Mouse (Mus musculus) CD4-positive helper T cell, adult 2 months (primary cell): ENCODE measurements around the gene Crisp2.
A peak's percentile ranks its signal among the peaks of the same experiment; 100 is the strongest.
"Not testable (repeated sequence)": the region's sequence is repeated elsewhere in the genome, so short reads cannot be mapped to it uniquely, and the experiment has no call there.

Experiments used
- DNase-seq: peaks from one replicate; pipeline ENCODE4 v3.0.0-alpha.2; 2012; ENCODE audit warnings: low read depth, missing footprints, low spot score

Gene Crisp2

DNA sequence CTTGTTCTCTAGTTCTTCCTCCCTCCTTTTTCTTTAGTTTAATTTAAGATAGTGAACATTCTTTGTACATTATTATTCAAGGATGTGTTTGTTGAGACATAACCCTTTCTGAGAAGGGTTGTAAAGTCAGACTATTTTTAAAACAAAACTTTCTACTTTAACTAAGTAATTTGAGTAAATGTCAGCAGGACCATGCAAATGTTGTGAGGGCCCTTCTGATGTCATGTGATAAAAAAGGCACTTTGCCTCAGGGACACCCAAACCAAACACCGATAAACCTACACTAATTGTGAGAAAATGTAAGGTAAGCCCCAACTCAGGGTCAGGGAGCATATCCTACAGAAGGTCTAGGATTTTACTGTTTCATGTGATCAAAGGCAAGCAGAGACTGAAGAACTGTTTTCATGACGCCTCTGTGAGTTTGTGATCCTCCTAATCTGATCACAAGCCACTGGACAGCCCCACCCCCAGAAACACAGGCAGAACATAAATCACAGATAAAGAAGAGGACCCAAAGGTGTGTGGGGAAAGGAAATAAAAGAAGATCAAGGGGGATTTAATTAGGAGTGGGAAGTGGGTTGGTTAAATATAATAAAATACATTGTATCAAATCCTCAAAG, at the start of gene Crisp2:
Crisp2 (minus strand) TSS at position 51 of the 620 bp plus-strand sequence.
- DNase-seq: no peak

DNA sequence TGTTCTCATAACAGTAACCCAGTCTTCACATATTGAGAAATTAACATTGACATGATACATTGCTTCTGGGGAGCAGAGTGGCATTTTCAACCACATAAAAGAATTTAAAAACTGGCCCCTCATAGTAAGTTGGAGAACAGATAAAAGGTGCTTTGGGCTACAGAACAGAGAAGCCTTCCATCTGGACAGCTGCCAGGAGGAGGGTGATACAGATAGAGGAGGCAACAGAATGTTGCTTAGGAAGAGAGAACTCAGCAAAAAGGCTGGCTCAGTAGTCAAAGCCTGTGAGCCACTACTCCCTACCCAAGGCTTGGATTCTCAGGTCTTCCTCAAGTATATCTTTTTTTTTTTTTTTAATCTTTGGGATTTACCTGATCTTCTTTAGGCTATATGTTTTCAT, 48.3 kb upstream of the Crisp2 start:
- DNase-seq: no peak

DNA sequence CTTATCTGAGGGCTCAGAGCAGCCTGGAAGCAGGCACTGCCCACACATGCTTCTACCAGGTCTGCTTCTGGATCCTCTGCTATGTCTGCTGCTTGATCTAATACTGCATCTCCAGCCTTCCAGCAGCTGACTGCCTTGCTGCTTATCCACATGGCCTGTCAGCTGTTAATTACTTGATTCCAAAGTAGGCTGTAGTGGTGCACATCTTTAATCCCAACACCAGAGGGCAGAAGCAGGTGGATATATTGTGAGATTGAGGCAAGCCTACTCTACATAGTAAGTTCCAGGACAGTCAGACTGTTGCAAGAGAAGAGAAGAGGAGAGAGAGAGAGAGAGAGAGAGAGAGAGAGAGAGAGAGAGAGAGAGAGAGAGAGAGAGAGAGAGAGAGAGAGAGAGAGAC, 30.5 kb upstream of the Crisp2 start:
- DNase-seq: no peak

DNA sequence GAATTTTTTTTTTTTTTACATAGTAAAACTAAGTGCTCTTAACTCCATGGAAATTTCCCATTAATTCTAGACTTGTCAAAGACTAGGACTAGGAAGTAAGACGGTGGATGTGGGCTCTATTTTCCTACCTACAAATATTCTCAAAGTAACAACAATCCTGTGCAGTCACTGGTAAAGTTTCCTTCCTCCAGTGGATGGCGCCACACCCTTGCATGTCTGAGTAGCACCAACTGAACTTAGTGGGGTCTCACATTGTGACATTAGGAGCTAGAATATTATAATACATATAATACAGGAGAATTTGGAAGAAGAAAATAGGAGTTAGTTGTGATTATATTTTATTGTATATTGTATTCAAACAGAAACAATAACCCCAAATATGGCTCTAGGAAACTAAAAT, 25.1 kb upstream of the Crisp2 start:
- DNase-seq: no peak

DNA sequence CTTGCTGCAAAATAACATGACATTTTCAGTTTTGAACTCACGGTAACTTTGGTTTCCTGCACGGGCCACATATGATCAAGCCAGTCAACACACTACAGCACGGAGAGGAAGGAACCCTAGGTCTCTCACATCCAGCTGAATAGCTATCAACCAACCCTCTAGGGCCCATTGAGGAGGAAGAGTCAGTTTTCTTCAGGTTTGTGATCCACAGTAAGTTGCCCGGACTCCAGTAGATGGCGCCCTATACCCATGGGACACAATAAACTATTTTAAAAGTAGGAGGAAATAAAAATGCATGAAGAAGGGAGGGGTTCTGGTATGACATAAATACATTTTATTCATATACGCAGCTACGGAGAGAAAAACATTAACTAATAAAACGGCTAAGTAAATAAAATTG, 17.7 kb upstream of the Crisp2 start:
- DNase-seq: peak; percentile 27

DNA sequence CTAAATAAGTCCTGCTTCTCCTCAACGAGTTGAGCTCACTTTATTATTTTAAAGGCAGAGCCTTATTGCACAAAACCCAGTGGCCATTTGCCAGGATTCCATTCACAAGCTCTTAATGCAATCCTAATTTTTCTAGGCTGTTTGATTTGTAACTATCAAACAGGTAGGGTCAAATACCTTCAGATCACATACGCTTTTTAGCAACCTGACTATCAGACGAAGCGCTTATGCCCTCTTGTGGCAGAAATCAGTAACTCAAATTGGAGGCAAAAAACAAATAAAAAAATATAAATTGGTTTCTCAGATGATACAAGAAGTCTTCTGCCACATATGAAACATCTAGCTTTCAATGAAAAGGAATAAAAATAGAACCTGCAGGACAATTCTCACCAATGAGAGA, 17.0 kb upstream of the Crisp2 start:
- DNase-seq: no peak

DNA sequence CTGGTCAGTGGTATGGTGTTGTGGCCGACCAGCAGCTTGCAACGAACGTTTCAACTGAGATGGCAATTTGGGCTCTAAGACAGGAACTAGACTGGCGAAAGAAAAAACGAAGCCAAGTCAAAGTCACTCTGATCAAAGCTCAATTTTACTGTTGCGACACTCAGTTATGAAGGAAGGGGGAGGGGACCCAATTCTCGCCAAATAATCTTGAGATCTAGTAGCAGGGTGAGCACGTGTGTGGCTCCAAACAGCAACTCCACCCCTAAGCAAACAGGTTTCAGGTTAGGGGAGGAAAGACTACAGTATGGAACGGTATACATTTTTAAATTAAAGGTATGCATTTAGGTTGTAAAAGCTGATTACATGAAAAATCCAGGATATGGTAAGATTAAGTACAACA, 14.7 kb upstream of the Crisp2 start:
- DNase-seq: no peak

DNA sequence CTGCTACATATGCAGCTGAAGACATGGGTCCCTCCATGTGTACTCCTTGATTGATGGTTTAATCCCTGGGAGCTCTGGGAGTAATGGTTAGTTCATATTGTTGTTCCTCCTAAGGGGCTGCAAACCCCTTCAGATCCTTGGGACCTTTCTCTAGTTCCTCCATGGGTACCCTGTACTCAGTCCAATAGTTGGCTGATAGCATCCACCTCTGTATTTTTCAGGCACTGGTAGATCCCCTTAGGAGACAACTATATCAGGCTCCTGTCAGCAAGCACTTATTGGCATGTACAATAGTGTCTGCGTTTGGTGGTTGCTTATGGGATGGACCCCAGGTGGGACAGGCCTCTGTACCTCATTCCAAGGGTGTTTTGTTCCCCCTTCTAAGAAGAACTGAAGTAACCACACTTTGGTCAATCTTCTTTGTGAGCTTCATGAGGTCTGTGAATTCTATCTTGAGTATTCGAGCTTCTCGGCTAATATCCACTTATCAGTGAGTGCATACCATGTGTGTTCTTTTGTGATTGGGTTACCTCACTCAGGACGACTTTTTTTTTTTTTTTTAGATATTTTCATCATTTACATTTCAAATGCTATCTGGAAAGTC, 10.6 kb upstream of the Crisp2 start:
- no peak for DNase-seq

DNA sequence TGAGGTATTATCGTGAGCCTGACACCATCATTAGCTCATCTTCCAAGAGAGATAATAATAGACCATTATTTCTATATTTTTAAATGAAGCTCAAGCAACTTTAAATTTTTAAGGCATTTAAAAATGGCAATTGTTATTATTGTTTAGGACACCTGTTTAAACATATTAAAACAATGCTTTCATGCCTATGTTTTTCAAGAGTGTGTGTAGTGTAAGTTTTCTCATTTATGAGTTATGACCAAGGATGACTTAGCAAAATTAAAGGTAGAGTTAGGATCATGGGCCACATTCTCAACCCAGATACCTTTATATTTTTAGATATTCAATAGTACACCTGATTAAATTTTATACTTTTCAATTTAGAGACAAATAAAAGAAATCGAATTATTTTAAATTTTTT, 5.5 kb upstream of the Crisp2 start:
- DNase-seq: no peak

DNA sequence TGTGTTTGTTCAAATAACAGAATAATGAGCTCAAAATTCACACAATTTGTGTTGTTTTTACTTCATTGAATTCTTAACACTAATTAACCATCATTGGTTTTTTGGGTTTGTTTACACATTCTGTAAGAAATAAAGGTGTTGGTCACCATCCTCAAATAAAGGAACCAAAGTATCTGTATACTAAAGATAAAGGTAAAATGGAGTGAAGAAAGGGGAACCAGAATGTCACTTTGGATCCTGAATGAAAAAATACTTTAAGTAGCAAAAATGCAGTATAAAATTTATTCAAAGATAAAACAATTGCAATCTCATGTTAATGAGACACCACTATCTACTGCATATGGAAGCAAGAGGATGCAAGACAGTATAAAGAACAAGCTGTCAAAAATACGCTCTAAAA, 4.8 kb upstream of the Crisp2 start:
- no peak for DNase-seq

DNA sequence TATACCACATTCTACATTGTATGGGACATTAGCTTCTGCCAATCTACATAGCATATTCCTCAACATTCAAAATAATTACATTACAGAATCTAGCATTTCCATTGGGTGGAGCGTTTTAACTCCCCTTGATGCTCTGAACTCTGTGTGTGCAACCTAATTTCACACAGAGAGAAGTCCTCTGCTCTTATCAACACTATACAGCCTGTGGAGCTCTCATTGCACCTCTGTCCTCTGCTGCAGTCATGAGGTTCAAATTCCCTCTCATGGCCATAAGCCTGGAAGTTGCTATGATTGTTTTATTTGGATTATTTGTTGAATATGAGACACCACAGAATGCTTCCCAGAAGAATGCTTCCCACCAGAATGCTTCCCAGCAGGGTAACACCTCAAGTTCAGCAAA, 4.1 kb upstream of the Crisp2 start, which contains the start of gene Rhag:
Rhag (plus strand) TSS at position 193 of the 400 bp plus-strand sequence.
- DNase-seq: no peak

DNA sequence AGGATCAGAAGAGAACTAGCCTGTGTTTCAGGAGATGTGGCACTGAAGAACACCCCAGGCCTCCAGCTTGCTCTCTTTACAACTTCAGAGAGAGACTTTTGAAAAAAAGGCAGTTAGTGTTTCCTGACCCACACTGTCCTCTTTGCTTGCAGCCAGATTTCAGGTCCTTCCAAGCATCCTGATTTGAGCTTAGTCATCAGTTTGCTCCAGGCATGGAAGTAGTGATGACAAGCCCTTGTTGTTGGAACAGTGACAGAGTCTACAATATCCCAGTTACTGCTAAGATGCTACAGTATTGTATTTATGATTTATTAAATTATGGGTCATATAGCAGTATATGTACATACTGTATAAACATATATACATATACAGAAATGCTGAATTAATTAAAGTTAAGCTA, 1.3 kb upstream of the Crisp2 start:
- no peak for DNase-seq

DNA sequence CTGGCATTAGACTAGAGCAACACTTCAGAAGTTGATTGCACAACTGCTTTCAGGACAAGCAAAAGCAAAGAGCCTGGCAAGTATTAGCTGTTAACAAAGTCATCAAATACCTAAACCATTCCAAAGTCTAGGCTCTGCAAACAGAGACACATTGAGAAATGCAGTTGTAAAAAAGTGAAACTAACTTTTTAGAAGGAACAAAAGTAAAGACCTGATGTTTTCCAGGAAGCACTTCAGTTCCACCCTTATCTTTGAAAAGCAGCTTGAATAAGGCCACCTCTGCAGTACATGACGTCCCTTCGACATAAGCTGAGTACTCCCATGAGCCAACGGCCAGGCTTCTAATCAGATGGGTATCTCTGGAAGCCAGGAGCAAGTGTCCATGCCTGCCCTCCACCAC, 253 bp downstream of the Crisp2 start:
- DNase-seq: no peak

DNA sequence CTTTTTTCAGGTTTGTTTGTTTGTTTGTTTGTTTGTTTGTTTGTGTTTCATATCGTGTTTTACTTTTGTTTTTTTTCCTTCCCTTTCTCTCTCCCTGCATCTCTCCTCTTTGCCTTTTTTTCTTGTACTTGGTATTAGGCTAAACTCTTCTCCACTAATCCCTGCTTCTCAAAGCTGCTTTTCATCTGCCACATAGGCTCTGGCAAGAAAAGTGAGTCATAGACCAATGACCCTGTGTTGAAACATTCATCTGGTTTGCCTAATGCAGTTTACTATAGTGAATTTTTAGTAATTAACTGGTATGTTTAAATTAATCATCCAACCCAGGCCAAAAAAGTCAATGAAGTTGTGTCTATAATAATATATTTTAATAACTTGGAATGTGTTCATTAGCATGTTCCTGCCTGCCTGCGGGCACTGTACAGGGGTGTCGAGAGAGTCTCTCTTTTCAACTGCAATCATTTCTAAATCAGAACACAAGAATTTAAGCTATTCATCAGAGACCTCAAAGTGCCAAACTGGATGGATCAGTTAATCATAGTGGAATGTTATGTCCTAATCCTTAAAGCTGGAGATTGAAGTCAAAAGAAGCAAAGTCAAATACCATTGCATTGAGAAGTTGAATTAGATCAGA, 4.0 kb downstream of the Crisp2 start:
- no peak for DNase-seq

DNA sequence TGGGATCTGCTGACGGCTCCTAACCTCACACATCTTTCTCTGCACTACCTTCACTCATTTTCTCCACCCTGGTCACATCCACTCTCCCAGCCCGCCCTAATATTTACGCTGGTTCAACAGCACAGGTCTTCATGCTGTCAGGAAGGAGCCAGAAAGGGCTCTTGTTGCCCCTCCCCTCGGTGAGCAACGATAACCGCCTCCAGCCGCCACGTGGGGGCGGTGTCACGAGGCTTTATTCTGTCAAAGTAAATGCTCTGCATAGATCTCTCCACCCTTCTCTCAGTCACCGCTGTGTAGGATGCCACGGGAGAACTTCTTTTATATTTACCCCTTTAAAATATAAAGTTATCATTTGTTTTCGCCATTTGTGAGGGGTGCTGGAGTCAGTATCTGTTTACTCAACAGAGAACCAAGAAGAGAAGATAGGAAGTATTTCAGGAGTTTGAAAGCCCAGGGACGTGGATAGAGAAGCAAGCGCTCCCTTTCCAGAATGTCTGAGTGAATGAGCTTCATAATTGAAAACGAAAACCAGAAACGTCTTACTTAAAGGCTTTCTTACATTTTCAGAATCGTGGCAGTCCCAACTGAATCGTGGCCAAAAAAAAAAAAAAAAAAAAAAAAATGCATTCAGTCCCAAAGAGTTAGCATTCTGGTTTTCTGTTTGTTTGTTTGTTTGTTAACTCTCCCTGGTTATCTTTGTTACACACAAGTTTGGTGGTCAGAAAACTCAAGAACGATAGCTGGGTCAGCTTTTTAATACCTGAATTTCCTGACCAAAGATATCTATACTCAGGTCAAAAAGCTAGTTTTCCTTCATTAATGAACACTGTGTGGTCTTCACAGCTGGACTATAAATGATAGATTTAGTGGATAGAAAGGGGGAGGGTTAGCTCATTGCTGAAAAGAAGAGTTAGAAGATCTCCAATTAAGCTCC, 12.6 kb downstream of the Crisp2 start:
- peak; percentile 12 for DNase-seq

DNA sequence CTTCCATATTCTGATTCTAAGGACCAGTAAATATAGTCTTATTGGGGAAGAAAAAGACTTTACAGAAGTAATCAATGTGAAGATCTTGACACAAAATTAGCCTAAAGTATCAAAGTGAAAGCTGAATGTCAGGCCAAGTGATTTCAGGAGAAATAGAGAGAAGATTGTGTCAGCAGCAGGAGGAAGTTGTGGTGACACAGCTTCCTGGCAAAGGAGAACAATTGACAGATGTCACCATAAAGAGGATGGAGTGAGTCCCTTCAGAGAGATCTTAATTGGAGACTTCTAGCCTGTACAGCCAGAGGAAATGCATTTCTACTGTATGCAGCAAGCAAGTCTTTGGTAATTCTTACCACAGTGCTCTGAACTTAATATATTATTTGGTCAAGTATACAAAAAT, 16.9 kb downstream of the Crisp2 start:
- DNase-seq: peak; percentile 4

DNA sequence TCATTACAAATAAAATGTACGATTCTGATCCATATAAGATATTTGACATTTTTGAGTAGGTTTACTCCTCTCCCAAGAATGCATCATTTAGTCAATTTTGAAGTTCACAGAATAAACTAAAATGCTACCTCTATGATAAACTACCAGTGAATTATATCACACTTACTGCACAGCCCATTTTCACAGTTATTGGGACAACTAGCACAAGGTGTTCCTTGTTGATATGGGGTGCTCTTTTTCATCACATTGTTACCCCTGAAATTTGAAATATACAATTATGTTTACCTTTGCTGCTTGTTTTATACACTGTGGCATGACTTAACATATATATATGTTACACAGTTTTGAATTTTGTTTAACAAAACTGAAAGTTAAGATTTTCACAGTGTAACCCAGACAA, 39.7 kb downstream of the Crisp2 start:
- DNase-seq: no peak

DNA sequence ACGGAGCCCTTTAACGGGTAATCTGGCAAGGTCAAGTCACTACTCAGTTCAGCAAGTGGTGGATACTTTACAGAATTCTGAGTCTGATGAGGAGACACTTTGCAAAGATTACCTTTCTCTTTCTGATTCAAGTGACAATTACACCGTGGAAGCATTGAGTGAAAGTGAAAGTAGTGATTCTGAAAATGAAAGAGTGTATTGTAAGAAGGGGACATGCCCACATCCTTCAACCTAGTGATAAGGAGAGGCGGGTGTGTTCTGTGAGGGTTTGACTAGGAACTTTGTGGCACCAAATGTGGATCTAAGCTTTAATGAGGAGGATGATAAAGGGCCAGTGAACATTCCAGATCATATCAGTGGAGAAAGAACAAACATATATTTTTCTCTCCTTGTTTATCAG, 43.1 kb downstream of the Crisp2 start:
- peak; percentile 7 for DNase-seq

DNA sequence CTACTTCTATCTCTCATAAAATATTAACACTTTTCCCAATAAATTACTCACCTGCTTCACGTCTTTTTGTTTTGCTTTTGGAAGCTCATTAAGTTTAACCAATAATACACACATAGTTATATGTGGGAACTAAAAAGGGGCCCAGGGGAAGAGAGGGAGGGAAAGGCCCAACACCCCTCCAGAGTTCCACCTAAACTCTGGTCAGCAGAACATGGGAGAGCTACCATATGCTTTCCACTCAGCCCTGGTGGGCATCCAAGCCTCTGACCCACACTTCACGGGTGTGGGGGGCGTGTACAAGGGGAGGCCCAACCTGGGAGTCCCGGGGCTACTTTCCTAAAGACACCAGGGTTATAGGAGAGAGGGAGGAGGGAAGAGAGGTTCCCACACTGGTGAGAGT, 75.1 kb downstream of the Crisp2 start:
- no peak for DNase-seq

DNA sequence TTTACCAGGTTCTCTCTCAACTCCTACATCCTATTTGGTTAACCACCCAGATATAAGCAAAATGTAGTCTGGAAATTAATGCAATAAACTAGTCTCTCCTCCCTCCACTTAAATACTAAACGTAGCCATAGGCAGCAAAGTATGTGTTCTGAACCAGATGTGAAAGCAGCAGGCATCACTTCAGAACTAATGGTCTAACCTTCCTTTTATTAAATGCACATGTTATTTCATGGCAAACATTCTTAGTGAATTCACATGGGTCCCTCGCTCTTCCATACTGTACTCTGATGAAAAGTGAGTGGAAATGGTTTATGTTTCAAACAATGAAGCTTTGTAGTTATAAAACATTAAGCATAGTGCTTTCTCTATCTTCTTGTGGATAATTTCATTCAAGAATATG, 75.5 kb downstream of the Crisp2 start:
- DNase-seq: no peak

DNA sequence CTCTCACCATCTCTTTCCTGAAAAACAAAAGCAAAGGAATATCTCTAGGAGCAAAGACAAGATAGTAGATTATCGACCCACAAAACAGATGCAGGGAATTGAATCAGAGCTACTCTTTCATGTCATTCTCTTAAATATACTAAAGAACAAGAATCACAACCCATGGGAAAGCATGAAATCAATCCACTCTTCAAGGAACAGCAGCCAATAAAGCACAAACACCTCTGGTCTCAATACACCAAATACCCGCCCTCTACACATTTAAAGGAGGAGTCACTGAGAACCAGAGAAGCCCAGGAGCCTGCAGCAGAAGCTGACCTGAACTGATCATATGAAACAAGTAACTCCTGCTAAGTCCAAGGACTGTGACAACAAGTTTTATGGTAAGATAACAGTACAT, 80.0 kb downstream of the Crisp2 start, which contains the start of gene Esp1:
Esp1 (plus strand) TSS at position 301 of the 400 bp plus-strand sequence.
- no peak for DNase-seq

DNA sequence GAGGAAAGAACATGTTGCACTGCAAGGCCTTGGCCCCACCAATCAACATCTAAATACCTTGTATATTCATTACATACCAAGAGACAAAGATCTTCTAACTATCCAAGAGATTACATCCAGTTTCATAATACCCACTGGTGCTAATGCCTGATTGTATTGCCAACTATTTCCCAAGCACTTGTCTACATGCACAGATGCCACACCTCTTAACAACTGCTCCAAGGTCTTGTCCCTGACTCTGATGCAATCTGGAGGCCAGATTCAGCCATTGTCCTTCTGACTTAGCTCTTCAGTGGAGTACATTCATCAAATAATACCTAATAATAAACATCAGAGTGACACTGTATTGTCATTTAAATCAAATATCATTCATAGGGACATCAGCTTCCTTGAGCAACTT, 89.7 kb downstream of the Crisp2 start:
- not testable (repeated sequence) for DNase-seq
